Mouse (Mus musculus) frontal cortex, postnatal 36 days (tissue): ENCODE data around the gene Acss1.

Experiments
- DNase-seq, 2 experiments: peaks; one replicate each; pipeline ENCODE4 v3.0.0; 2022; ENCODE audit warnings: low spot score in 2 of 2

The Acss1 gene

GRCm38 (mm10) chr2:150638370-150638733 lies 29.9 kb downstream of the Acss1 start:
- DNase-seq: no peak

DNA sequence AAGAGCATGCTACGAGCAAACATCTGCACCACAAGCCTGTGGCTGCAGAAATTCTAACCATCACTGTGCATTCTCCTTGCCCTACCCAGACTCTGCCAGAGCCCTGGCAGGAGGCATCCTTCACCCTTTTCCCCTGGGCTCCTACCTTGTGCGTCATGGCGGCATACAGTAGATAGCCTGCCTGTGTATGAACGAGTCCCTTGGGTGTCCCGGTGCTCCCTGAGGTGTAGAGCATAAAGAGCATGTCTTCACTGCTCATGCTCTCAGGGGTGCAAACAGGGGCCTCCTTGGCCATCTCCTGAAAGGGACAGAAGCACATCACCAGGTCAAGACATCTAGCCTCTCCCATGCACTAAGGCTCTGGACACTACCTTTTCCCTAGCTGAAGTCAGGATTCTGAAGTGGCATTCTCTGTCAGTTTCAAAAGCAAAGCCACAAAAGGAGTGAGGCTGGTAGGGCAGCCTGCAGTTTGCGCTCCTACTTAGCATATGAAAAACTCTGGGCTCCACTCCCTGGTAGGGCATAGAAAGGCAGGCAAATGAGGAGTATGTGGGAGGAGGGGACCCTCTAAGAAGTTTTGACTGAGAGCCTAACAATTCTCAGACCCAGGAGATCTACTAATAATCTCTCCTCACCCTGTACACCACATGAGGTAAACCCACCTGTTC lies 30.5 kb downstream of the Acss1 start:
- DNase-seq: no peak

DNA sequence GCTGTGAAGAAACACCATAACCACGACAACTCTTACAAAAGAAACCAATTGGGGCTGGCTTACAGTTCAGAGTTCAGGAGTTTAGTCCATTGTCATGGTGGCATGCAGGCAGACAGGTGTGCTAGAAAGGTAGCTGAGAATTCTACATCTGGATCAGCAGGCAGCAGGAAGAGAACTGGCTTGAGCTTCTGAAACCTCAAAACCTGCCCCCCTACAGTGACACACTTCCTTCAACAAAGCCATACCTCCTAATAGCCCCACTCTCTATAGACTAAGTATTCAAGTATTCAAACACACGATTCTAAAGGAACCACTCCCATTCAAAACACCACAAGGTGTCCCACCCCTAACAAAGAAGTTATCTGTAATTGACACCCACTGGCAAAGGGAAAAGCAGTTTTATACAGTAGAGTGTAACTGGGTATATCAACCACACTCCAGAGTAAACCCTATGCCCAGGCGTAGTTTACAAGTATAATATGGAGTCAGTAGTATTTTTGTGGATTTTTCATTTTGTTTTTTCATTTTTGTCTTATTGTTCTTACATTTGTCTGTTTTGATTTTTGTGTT lies 32.3 kb downstream of the Acss1 start:
- DNase-seq: no peak

DNA sequence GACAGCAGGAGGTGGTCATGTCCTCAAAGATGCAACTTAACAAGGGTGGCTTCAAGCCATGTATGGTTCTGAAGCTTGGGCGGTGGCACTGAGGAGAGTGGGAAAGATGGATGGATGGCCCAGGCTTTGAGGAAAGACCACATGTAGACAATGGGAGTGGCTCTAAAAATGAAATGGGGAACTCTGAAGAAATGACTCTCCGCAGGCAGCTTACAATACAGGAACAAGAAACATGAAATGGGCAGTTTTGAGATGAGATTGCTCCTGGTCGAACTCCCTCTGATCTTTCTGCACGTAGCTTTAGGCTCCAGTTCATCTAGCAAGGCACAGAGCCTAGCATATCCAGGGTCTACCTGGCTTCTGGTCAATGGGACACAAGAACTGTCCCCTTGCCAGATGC lies 39.0 kb downstream of the Acss1 start:
- DNase-seq: no peak

DNA sequence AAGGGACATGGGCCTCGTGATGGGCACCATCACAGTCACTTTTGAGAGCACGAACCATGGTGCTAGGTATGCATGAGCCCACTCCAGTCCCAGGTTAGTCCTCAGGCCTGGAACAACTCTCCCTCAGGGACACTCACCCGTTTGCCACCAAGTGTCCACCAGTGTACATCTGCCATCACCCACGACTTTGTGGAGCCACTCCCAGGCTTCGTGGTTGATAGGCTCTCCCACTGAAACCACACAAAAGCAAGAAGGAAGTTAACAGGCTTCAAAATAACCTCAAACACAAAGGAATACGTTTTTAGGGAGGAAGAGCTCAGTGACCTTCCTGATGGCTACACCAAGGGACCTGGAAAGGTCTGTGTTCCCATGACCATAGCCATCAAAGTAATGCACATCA lies 41.2 kb downstream of the Acss1 start:
- DNase-seq: no peak

DNA sequence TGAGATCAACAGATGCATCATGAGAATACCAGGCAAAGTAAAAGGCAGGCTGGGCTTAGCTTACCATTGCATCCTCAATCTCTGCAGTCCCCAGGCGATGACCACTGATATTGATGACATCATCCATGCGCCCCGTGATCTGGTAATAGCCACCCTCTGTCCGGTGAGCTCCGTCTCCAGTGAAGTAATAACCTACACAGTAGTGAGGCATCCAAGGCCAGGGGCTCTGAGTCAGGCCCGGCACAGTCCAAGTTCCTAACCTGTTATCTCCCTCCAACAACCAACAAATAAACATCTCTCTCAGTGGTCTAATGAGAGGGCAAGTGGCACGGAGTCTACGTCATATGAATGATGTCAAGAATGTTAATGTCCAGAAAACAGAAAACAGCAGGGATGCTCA lies 43.4 kb downstream of the Acss1 start:
- no peak for DNase-seq

DNA sequence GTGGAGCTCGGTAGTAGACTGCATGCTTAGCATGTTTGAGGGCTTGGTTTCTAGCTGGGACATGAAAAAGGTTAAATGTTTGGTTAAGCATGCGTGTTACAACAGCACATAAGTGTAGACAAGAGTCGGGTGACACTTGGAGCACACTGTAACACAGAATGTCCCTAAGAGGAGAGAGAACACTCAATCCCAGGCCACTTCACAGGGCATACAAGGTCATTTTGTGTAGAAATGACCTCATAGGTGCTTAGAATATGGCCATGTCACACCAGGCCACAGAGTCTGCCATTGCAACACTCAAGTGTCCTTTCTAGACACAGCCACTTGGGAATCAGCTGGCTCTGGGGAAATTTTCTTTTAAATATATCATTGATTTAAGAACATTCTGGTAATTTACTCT lies 44.3 kb downstream of the Acss1 start:
- DNase-seq: no peak

- no peak for DNase-seq
Measured at GRCm38 (mm10) chr2:150621698-150622097, 46.6 kb downstream of the Acss1 start.

GRCm38 (mm10) chr2:150610097-150610496 lies 58.2 kb downstream of the Acss1 start:
- no peak for DNase-seq

DNA sequence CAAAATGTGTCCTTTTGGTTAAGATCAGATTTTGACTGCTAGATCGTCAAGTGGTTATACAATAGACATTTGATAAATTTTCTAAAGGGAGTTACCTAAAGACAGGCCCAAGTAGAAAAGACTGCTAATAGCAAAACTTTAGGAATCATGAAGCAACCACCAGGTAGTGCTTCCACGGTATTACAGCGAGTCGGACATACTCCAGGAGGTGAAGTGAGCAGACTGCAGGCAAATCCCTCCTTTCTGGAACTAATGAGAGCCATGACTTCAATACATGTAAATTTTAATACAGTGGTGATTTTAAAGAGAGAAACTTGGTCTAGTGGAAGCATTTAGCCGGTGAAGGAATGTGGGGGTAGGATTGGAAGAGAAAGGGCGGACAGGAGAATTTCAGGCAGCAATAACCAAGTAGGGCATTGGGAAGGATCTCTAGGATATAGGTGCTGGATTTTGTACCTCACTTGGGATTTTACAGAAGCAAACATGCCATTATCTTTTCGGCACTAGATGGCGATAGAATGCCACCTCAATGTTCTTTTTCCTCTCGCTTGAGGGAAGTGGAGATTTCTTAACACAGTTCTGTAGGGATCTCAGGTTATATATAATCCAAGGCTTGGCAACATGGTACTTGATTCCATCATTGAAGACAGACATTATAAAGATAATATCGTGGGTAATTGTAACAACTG lies 59.3 kb downstream of the Acss1 start:
- DNase-seq: peak; percentile 66 to 90

DNA sequence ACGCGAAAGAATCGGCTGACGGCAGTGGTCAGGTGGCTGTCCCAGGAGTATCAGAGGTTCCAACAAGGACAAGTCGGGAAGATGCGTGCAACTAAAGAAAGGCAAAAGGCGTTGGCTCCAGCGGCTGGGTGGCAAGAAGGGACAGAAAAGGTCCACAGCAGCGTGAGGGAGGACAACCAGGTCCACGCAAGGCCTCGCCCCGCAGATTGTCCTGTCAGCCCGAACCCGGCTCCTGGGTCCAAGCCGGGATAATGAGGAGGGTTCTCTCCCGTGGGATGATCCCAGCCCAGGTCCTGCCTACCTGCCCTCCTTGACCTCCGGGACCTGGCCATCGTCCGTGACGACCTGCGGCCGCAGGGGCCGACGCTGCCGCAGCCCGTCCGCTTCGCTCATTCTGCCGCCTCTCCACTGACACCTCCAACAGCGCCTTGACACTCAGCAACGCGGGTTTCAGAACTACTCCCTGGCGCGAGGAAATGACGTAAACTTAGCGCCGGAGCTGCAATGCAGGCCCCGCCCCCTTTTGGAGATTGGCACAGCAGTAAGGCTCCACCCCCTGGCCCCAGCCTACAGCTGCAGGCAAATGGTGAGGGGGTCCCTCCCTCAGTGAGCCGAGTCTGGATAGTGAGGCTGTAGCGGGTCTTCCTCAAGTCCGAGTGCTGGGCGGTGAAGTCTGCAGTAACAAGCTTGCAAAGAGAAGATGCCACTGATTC lies 60.1 kb downstream of the Acss1 start, which contains the start of gene Apmap:
TSS of gene Apmap (minus strand) at position 481 of the 713 bp plus-strand sequence.
- peak; percentile 97 to 98 for DNase-seq

DNA sequence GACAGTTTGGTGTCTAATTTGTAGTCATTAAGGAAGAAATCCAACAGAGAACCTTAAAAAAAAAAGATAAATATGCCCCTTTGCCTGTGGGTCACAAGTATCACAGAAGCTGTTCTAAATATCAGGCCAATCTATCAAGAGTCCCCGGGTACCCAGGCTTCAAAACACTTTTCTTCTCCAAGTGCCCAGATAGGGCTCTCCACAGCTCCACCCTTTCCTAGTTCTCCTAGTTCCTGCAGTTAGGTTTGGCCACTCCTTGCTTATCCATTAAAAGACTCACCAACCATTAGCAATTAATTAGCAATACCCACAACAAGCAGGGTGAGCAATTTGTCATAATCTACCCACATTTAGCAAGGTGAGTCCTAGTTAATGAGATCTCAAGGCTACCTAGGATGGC lies 61.2 kb downstream of the Acss1 start:
- no peak for DNase-seq

DNA sequence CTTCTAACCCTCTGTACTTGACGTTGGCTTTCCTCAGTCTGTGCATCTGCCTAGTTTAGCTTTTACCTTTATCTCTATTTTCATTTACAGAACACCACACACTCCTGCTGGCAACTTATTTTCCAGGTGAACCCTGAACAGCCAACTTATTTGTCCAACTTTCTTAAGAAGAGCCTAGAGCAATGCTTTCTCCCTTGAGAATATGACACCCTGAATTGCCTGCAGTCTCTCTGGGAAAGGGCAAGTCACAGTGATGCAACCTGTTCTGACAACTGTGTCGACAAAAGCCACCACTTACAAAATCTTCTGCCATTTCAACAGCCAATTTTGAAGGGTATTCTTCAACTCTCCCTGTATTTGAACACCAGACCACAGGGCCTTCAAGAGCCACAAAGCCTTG lies 63.5 kb downstream of the Acss1 start:
- DNase-seq: no peak

- DNase-seq: no peak
Measured at GRCm38 (mm10) chr2:150602166-150602565, 66.1 kb downstream of the Acss1 start.

DNA sequence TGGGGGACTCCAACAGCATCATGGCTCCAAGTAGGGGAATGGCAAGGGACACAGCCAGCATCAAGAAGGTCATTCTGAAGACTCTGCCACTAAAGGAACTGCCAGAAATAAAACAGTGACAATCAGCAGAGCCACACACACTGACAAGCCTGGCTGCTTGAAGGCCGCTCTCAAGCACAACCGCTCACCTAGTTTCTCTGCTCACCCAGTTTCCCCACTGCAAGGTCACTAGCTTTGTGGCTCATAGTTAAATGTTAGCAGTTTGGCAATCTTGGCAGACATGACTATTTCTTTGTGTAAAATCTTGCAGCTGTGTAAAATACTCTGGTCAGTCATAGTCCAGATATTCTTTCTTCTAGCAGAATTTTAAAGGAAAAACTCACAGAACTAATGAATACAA lies 68.0 kb downstream of the Acss1 start:
- no peak for DNase-seq

DNA sequence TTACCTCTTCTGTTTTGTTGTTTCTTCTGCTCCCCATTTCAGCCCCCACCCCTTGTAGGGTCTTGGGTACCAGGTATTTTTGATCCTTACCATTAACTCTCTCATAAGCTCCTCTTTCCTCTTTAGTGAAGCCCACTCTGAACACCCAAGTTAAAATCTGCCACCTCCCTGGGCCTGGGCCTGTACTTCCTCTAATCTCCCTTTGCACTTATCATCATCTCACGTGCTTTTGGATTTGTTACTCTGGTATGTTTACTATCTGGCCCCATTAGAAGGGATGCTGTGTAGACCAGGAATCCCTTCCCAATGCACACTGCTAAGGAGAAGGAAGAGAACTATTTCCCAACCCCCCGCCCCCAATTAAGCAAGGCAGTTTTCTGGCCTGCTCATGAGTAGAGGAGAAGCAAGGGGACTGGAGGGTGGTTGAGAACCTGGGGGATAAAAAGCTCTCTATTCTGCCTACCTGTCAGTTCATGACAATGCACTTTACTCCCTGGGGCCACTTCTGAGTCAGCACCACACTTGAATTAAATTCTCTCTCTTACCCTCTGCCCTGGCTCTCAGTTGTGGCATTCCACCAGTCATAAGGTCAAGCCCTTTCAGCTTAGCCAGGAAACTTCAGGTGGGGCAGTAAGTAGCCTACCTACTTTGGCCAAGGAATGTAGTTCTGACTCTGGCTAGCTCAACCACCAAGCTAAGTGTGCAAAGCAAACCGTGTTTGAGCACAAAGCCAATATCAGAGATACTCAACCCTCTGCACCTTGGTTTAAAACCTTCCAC lies 72.7 kb downstream of the Acss1 start:
- DNase-seq: no peak

GRCm38 (mm10) chr2:150589076-150589475 lies 79.2 kb downstream of the Acss1 start:
- DNase-seq: no peak

- no peak for DNase-seq
Measured at GRCm38 (mm10) chr2:150579628-150580027, 88.7 kb downstream of the Acss1 start.

DNA sequence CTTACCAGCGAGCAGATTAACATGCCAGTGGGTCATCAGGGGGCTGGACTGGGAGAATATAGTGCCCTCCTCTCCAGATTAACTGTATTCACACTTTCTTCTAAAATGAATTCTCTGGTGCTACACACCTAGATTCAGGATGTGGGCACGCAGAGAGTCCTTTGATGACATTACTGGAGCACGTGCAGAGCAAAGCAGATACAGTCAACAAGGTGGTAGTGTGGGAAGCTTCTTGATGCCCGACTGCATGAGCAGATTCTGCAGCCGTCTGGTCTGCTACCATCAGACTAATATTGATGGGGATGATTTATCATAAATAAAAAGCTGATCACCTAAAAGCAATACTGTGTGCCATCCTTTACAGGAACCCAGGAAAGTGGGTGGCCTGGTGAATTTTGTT lies 89.7 kb downstream of the Acss1 start:
- no peak for DNase-seq

- DNase-seq: no peak
Measured at GRCm38 (mm10) chr2:150576256-150576655, 92.0 kb downstream of the Acss1 start.

DNA sequence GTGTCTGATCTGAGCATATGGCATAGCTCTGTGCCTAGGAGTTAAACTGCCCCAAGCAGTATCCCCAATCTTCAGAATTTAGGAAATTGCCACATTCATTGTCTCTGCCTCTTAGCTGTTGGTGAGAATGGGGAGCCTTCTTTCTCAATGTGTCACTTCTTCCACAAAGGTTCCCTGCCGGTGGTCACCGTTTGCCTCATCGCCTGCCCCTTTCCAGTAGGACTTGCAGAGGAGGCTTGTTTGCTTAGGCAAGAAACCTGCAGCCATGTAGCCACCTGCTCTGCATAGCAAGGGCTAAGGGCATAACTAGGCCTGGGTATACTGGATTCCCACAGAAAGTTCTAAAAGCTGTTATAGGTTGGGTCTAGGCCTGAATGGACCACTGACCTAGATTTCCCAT lies 95.8 kb downstream of the Acss1 start:
- no peak for DNase-seq

DNA sequence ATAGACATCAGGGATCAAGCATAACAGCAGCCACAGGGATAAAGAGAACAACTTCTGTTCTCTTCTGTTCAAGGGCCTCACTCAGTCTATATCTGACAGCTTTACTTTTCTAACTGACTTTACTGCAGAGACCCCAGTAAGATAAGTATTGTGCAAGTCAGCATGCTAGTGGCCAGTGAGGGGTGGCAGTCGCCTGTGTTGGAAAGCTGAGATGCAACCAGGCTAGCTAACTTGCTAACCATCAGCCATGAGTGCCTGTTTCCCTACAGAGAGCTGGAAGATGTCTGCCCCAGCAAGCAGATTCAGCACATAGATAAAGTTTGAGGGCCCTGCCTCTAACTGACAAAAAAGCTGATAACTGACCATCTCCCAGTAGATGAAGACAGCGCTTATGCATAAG lies 97.5 kb downstream of the Acss1 start:
- DNase-seq: no peak
